Mouse (Mus musculus) large intestine, adult 2 months (tissue): ENCODE results near the gene Gm11565. TPM values are rescaled to one million over a fixed set of nuclear protein-coding genes. Genes with fewer than 3 reads are reported as not detected.
"Not testable (repeated sequence)": the region's sequence is repeated elsewhere in the genome, so short reads cannot be mapped to it uniquely, and the experiment has no call there.

ENCODE experiments used
- DNase-seq: peaks from one replicate; pipeline ENCODE4 v3.0.0-alpha.2; 2012; ENCODE audit warnings: low read depth, low spot score
- WGBS: fragments of 180-500 bp; shearing (Covaris S2); methylation state at CpG from one replicate; pipeline ENCODE4 v1.1.7; 2018; 5-methylcytosine and 5-hydroxymethylcytosine counted together
- polyA plus RNA-seq: library from polyadenylated mRNA; depleted of rRNA; stranded (reverse); fragments of >200 nt; gene quantifications from 2 replicates; pipeline ENCODE4 v1.2.3, GENCODE M21; 2012; rRNA removed

The Gm11565 gene
- polyA plus RNA-seq: not detected in 2 replicates

- no peak for DNase-seq
- 87% methylated on average over 3 of the region's 3 CpGs for WGBS
These were observed at the start of gene Gm11565 for GRCm38 (mm10) chr11:99914451-99914850. Gene Gm11565 (plus strand): TSS chr11:99914751.

GRCm38 (mm10) chr11:99873089-99873488 is 41.5 kb upstream of the Gm11565 start, which contains the start of gene Krtap9-1:
Gene Krtap9-1 (plus strand): TSS chr11:99873389.
- 55% methylated on average over 1 of the region's 1 CpGs for WGBS
- not testable (repeated sequence) for DNase-seq

- DNase-seq: not testable (repeated sequence)
- WGBS: 23% methylated on average over 1 of the region's 1 CpGs
These were observed 35.7 kb upstream of the Gm11565 start, which contains the start of gene Gm11567 for GRCm38 (mm10) chr11:99878887-99879286. Gene Gm11567 (plus strand): TSS chr11:99879187.

- 76% methylated on average over 2 of the region's 2 CpGs for WGBS
- DNase-seq: no peak
These were observed 6.9 kb upstream of the Gm11565 start, which contains the start of gene Krtap31-1 for GRCm38 (mm10) chr11:99907620-99908019. Gene Krtap31-1 (plus strand): TSS chr11:99907920.

GRCm38 (mm10) chr11:99935991-99936390 is 21.4 kb downstream of the Gm11565 start, which contains the start of gene Krtap31-2:
Gene Krtap31-2 (plus strand): TSS chr11:99936291.
- DNase-seq: no peak
- 78% methylated on average over 1 of the region's 1 CpGs for WGBS

GRCm38 (mm10) chr11:99937751-99938264 is 23.3 kb downstream of the Gm11565 start:
- WGBS: 76% methylated on average over 9 of the region's 9 CpGs
- DNase-seq: no peak

- no peak for DNase-seq
These were observed 33.6 kb downstream of the Gm11565 start, which contains the start of gene Krtap9-5 for GRCm38 (mm10) chr11:99948175-99948574. Gene Krtap9-5 (plus strand): TSS chr11:99948475.

GRCm38 (mm10) chr11:99964213-99964612 is 49.7 kb downstream of the Gm11565 start:
- DNase-seq: no peak
- WGBS: 56% methylated on average over 6 of the region's 6 CpGs

More at GRCm38 (mm10) chr11:99948175-99948574, 33.6 kb downstream of the Gm11565 start, which contains the start of gene Krtap9-5:
- WGBS: 91% methylated on average over 2 of the region's 2 CpGs

Other genes with a start within 250 kb of the Gm11565 start
- not detected in 2 replicates for gene Krtap4-6, start 248.8 kb upstream of the Gm11565 start, polyA plus RNA-seq
- gene Gm14190, start 224.0 kb upstream of the Gm11565 start, polyA plus RNA-seq: not detected in 2 replicates
- not detected in 2 replicates for gene Gm14180, start 180.5 kb upstream of the Gm11565 start, polyA plus RNA-seq
- not detected in 2 replicates for gene Gm11595, start 141.8 kb upstream of the Gm11565 start, polyA plus RNA-seq
- gene Krtap4-8, start 134.0 kb upstream of the Gm11565 start, polyA plus RNA-seq: not detected in 2 replicates
- gene Krtap4-9, start 129.6 kb upstream of the Gm11565 start, polyA plus RNA-seq: not detected in 2 replicates
- gene Gm11596, start 121.3 kb upstream of the Gm11565 start, polyA plus RNA-seq: not detected in 2 replicates
- gene Gm11569, start 115.8 kb upstream of the Gm11565 start, polyA plus RNA-seq: not detected in 2 replicates
- not detected in 2 replicates for gene Gm11554, start 110.3 kb upstream of the Gm11565 start, polyA plus RNA-seq
- not detected in 2 replicates for gene Krtap4-13, start 104.9 kb upstream of the Gm11565 start, polyA plus RNA-seq
- gene Gm11564, start 99.1 kb upstream of the Gm11565 start, polyA plus RNA-seq: not detected in 2 replicates
- gene 2300003K06Rik, start 76.7 kb upstream of the Gm11565 start, polyA plus RNA-seq: not detected in 2 replicates
- 0.11 and 0.33 TPM in 2 replicates for gene Krtap4-16, start 63.1 kb upstream of the Gm11565 start, polyA plus RNA-seq
- gene Gm11568, start 56.8 kb upstream of the Gm11565 start, polyA plus RNA-seq: not detected in 2 replicates
- not detected in 2 replicates for gene Gm11559, start 50.3 kb upstream of the Gm11565 start, polyA plus RNA-seq
- gene Krtap9-1, start 41.4 kb upstream of the Gm11565 start, polyA plus RNA-seq: not detected in 2 replicates
- gene Gm11567, start 35.6 kb upstream of the Gm11565 start, polyA plus RNA-seq: not detected in 2 replicates
- not detected in 2 replicates for gene Krtap31-1, start 6.8 kb upstream of the Gm11565 start, polyA plus RNA-seq
- gene Krtap31-2, start 21.5 kb downstream of the Gm11565 start, polyA plus RNA-seq: not detected in 2 replicates
- gene Krtap9-5, start 33.7 kb downstream of the Gm11565 start, polyA plus RNA-seq: not detected in 2 replicates
- not detected in 2 replicates for gene Krtap29-1, start 64.3 kb downstream of the Gm11565 start, polyA plus RNA-seq
- not detected in 2 replicates for gene Krtap16-1, start 71.8 kb downstream of the Gm11565 start, polyA plus RNA-seq
- not detected in 2 replicates for gene Krtap17-1, start 79.2 kb downstream of the Gm11565 start, polyA plus RNA-seq
- gene Krt33a, start 101.5 kb downstream of the Gm11565 start, polyA plus RNA-seq: not detected in 2 replicates
- not detected in 2 replicates for gene Krt33b, start 115.1 kb downstream of the Gm11565 start, polyA plus RNA-seq
- gene Krt34, start 126.8 kb downstream of the Gm11565 start, polyA plus RNA-seq: not detected in 2 replicates
- gene Krt31, start 135.8 kb downstream of the Gm11565 start, polyA plus RNA-seq: 0.19 and 0.25 TPM in 2 replicates
- gene Krt32, start 173.5 kb downstream of the Gm11565 start, polyA plus RNA-seq: 0.11 and 0.25 TPM in 2 replicates
- 0.12 and 0.55 TPM in 2 replicates for gene Krt35, start 181.5 kb downstream of the Gm11565 start, polyA plus RNA-seq
- 0.11 TPM in 1 of 2 replicates, not detected in the other for gene Krt36, start 190.9 kb downstream of the Gm11565 start, polyA plus RNA-seq
- 0.16 TPM in 1 of 2 replicates, not detected in the other for gene Krt13, start 206.8 kb downstream of the Gm11565 start, polyA plus RNA-seq
- 0.26 and 0.36 TPM in 2 replicates for gene Krt15, start 221.2 kb downstream of the Gm11565 start, polyA plus RNA-seq
- 2,546 and 2,690 TPM in 2 replicates for gene Krt19, start 233.9 kb downstream of the Gm11565 start, polyA plus RNA-seq